ENCODE assay signal across 13 mouse cellular contexts in the genomic region with DNA sequence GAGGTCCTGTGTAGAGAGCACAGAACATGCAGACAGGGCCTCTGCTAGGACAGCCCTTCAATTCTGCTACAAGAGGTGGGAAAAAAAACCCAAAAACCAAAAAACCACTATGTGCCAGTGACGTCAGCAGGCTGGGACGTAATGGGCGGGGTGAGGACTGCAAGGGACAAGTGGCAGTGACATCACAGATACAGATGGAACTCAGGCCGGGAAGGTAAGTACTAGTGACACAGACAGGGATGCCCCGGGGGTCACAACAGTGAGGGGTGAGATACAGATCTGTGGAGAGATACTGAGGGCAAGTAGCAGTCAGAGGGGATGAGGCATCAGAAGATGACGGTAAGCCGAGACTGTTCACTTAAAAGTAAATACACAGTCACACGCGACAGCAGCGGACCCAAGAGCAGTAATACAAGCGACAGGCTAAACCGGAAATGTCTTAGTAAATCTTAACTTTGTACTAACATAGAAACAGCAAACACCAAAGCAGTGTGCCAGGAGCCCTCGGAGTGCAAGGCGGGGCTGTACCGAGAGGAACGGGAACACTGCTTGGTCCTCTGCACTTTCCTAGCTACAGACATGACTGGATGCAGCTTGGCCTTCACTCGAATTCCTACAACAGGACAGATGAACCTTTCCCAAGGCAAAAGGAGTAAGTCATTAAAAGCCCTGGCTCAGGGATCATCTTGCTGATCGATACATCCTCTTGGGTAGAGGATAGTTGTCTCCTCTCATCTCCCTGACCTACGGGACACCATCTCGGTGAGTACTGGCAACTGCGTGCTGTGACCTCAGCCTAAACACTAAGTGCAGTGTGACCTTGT. TPM values are rescaled to one million over a fixed set of nuclear protein-coding genes. Genes with fewer than 3 reads are reported as not detected.
A peak's percentile ranks its signal among the peaks of the same experiment; 100 is the strongest.
DNase-seq lines count a peak whose midpoint lies in the region; ATAC-seq and TF ChIP-seq lines count a peak whose summit lies in the region.
"Had no signal": no experiment of that assay in that cellular context is flagged by ENCODE, and none has a peak within 500 bp of the region (broad histone marks: within the 10 kb centered on the region; RNA-seq: fewer than 3 reads in every experiment).

No protein-coding gene starts in this region.

- ATAC-seq in heart, embryonic 11.5 days (replicated peaks; ENCODE audit: insufficient number of reproducible peaks, low FRiP score, low TSS enrichment), result no peak
- no peak for ATAC-seq in heart, embryonic 13.5 days (ENCODE audit: extremely low read depth, insufficient number of reproducible peaks, low FRiP score, low TSS enrichment)
- no peak for ATAC-seq in midbrain, postnatal 0 days (ENCODE audit: low FRiP score)
- ATAC-seq: intestine, embryonic 15.5 days had no signal

- H3K4me1 ChIP-seq in heart, embryonic 11.5 days (ENCODE audit: control insufficient read depth, insufficient read depth, low read length), result peaks cover 41% of the 10 kb centered on the region
- H3K4me1 ChIP-seq in heart, embryonic 13.5 days, result peaks cover 64% of the 10 kb centered on the region
- H3K4me1 ChIP-seq in midbrain, postnatal 0 days (ENCODE audit: insufficient read depth, low read length), result no peaks in the 10 kb centered on the region

- H3K27me3 ChIP-seq in heart, embryonic 11.5 days (ENCODE audit: control insufficient read depth, insufficient read depth, low read length), result no peaks in the 10 kb centered on the region
- H3K27me3 ChIP-seq in heart, embryonic 13.5 days (replicated peaks), result no peaks in the 10 kb centered on the region
- no peaks in the 10 kb centered on the region for H3K27me3 ChIP-seq in midbrain, postnatal 0 days (ENCODE audit: insufficient read depth, low read length)
- H3K27me3 ChIP-seq: intestine, embryonic 15.5 days; limb, embryonic 15.5 days had no signal

- no peak overlapping the region for H3K4me2 ChIP-seq in heart, embryonic 11.5 days
- no peak overlapping the region for H3K4me2 ChIP-seq in heart, embryonic 13.5 days
- H3K4me2 ChIP-seq in midbrain, postnatal 0 days (ENCODE audit: low read depth, low read length, poor library complexity, severe bottlenecking), result no peak overlapping the region
- H3K4me2 ChIP-seq: intestine, embryonic 15.5 days; limb, embryonic 15.5 days had no signal

- no peaks in the 10 kb centered on the region for H3K9me3 ChIP-seq in heart, embryonic 11.5 days (replicated peaks; ENCODE audit: control insufficient read depth, low read length)
- H3K9me3 ChIP-seq in heart, embryonic 13.5 days, result no peaks in the 10 kb centered on the region
- no peaks in the 10 kb centered on the region for H3K9me3 ChIP-seq in midbrain, postnatal 0 days (ENCODE audit: low read length)
- H3K9me3 ChIP-seq: intestine, embryonic 15.5 days; limb, embryonic 15.5 days; midbrain, embryonic 10.5 days had no signal

- TF ChIP-seq CTCF in midbrain, postnatal 0 days (IDR thresholded peaks at IDR 0.05), result no peak

- peak overlapping the region; percentile 29; the same call in 1 of the 2 replicates for H3K27ac ChIP-seq in heart, embryonic 11.5 days (ENCODE audit: low read depth, low read length)
- peak overlapping the region; percentile 59 for H3K27ac ChIP-seq in heart, embryonic 13.5 days (replicated peaks)
- H3K27ac ChIP-seq in midbrain, postnatal 0 days (ENCODE audit: low read depth, low read length), result no peak overlapping the region
- H3K27ac ChIP-seq: limb, embryonic 15.5 days; midbrain, embryonic 10.5 days had no signal

- H3K9ac ChIP-seq in heart, embryonic 11.5 days (ENCODE audit: low read depth, low read length), result no peak overlapping the region
- H3K9ac ChIP-seq in heart, embryonic 13.5 days, result peak overlapping the region; percentile 30; the same call in 1 of the 2 replicates
- H3K9ac ChIP-seq in midbrain, postnatal 0 days (replicated peaks; ENCODE audit: low read length, poor library complexity, severe bottlenecking), result no peak overlapping the region
- H3K9ac ChIP-seq: intestine, embryonic 15.5 days; limb, embryonic 15.5 days had no signal

- H3K4me3 ChIP-seq in heart, embryonic 11.5 days (ENCODE audit: low read depth, low read length), result no peak overlapping the region
- H3K4me3 ChIP-seq in heart, embryonic 13.5 days, result no peak overlapping the region
- no peak overlapping the region for H3K4me3 ChIP-seq in midbrain, postnatal 0 days (ENCODE audit: low read depth, low read length)
- H3K4me3 ChIP-seq: intestine, embryonic 15.5 days; limb, embryonic 15.5 days; midbrain, embryonic 10.5 days had no signal

- 0 out of 2 replicates have a peak, but pooled peaks cover 3% of the 10 kb centered on the region for H3K36me3 ChIP-seq in heart, embryonic 11.5 days (ENCODE audit: control insufficient read depth, insufficient read depth, low read length)
- peaks cover 51% of the 10 kb centered on the region for H3K36me3 ChIP-seq in heart, embryonic 13.5 days
- H3K36me3 ChIP-seq in midbrain, postnatal 0 days (ENCODE audit: insufficient read depth, low read length), result peaks cover 9% of the 10 kb centered on the region; the same call in 1 of the 2 replicates

- DNase-seq in heart, adult 8-10 months (ENCODE audit: low spot score), result no peak
- peak; percentile 62 for DNase-seq in kidney, postnatal 14 days
- DNase-seq in lung, postnatal 36 days, result peak; percentile 73
- DNase-seq in frontal cortex, adult 2 months (ENCODE audit: extremely low spot score in 1 of 2, low spot score in 1 of 2), result no peak
- no peak for DNase-seq in midbrain, postnatal 0 days (ENCODE audit: low spot score)
- DNase-seq in thymus, postnatal 10 days (ENCODE audit: low spot score in 2 of 2), result no peak
- DNase-seq: cerebellum, adult 18-20 months; gastrocnemius, postnatal 14 days had no signal

- 78% methylated on average over 21 of the region's 21 CpGs for WGBS in heart, embryonic 11.5 days (ENCODE audit: insufficient replicate concordance)
- 70% methylated on average over 21 of the region's 21 CpGs for WGBS in heart, embryonic 13.5 days
- WGBS in midbrain, postnatal 0 days, result 91% methylated on average over 21 of the region's 21 CpGs

RNA-seq across cellular contexts. Expression of a gene that starts 24.3 kb away (rescaled TPM):
- polyA plus RNA-seq in heart, embryonic 11.5 days (2014; fragmentation: Nextera tagmentation; extraction: Ambion mirVana), result 40.0 and 41.6 TPM in 2 replicates
- total RNA-seq in heart, adult 8-10 months (2022), result 10 to 100 TPM; 19.3 to 22.2 (median 20.0) TPM
- 36.6 and 37.3 TPM in 2 replicates for polyA plus RNA-seq in heart, embryonic 13.5 days (2015; fragmentation: Nextera tagmentation; extraction: Ambion mirVana)
- polyA plus RNA-seq in frontal cortex, adult 2 months (2012; rRNA removed), result 16.2 and 19.8 TPM in 2 replicates
- 16.3 and 28.1 TPM in 2 replicates for total RNA-seq in midbrain, postnatal 0 days (2014; rRNA removed)
- polyA plus RNA-seq in midbrain, postnatal 0 days (2015; fragmentation: Nextera tagmentation; extraction: Ambion mirVana), result 19.5 and 22.2 TPM in 2 replicates

RNA-seq across cellular contexts. Expression of a gene that starts 48.8 kb away (rescaled TPM):
- polyA plus RNA-seq in heart, embryonic 11.5 days (2014; fragmentation: Nextera tagmentation; extraction: Ambion mirVana), result 6.9 and 10.1 TPM in 2 replicates
- 10 to 100 TPM; 40.6 to 54.7 (median 46.2) TPM for total RNA-seq in heart, adult 8-10 months (2022)
- polyA plus RNA-seq in heart, embryonic 13.5 days (2015; fragmentation: Nextera tagmentation; extraction: Ambion mirVana), result 5.4 and 5.7 TPM in 2 replicates
- 13.2 and 15.0 TPM in 2 replicates for polyA plus RNA-seq in frontal cortex, adult 2 months (2012; rRNA removed)
- total RNA-seq in midbrain, postnatal 0 days (2014; rRNA removed), result 21.0 and 27.4 TPM in 2 replicates
- 1.2 and 1.5 TPM in 2 replicates for polyA plus RNA-seq in midbrain, postnatal 0 days (2015; fragmentation: Nextera tagmentation; extraction: Ambion mirVana)

Comparison
In these comparisons a context has a peak if more than half of its experiments do, and no peak if none do; other contexts are left out.
1. DNase-seq: peak in kidney, postnatal 14 days (single experiment) and lung, postnatal 36 days (single experiment); none in heart, adult 8-10 months (single experiment), frontal cortex, adult 2 months (0 of 2), midbrain, postnatal 0 days (single experiment) and thymus, postnatal 10 days (0 of 2).